Mouse (Mus musculus): Measurements from ENCODE around the gene Tnfrsf1a.
A peak's percentile ranks its signal among the peaks of the same experiment; 100 is the strongest.

The Tnfrsf1a gene

GRCm38 (mm10) chr6:125354352-125355151 lies 5.4 kb downstream of the Tnfrsf1a start:
- peak in 1 of 2 experiments; percentile 34 for DNase-seq (ENCODE audit: low spot score in 2 of 2)

DNA sequence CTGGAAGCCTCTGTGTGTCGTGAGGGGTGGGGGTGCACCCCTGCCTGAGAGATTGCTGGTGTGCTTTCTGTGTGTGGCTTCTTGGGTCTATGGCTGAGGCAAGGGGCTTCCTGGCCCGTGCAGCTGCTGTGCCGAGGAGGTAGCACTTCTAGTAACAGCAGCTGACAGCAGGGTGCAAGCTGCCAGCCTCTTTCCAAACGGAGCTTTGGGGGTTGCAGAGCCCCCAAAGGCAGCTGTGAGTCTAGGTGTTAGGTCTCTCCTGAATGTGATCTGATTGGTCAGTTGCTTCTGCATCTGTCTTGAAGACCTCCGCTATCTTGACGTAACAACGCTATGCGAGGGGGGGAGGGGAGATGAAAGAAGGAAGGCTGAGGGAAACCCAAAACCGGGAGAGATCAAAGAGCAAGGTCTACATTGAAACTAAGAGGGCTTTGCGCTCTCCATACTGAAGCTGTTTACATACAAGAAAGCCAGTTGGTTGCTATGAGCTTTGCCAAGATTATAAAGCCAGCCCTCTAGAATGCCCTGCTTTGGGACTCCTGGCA lies 6.1 kb downstream of the Tnfrsf1a start:
- no peak for DNase-seq (ENCODE audit: low spot score in 2 of 2)

DNA sequence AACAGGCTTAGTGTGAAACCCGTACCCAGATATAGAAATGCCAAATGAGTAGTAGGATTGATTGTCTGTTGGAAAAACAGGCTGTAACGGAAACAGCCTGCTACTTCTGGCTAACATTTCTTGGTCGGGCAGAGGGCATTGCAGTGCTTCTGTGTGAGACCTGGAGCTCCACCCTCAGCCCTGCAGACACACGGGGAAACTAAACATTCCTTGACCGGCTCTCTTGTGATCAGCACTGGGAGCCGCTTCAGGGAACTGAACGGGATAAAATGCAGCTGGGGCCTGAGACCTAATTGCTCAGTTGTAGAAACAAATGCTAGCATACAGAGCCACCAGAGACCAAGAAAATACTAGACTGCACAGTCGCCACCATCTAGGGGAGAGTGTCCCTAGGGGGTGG lies 7.1 kb downstream of the Tnfrsf1a start:
- no peak for DNase-seq (ENCODE audit: low spot score in 2 of 2)

GRCm38 (mm10) chr6:125357334-125357733 lies 8.2 kb downstream of the Tnfrsf1a start:
- no peak for DNase-seq (ENCODE audit: low spot score in 2 of 2)

GRCm38 (mm10) chr6:125359999-125360398 lies 10.8 kb downstream of the Tnfrsf1a start:
- DNase-seq (ENCODE audit: low spot score in 2 of 2) = no peak

GRCm38 (mm10) chr6:125360846-125361245 lies 11.7 kb downstream of the Tnfrsf1a start:
- DNase-seq (ENCODE audit: low spot score in 2 of 2) = no peak

GRCm38 (mm10) chr6:125361467-125362291 lies 12.5 kb downstream of the Tnfrsf1a start:
- peak in 1 of 2 experiments; percentile 45 for DNase-seq (ENCODE audit: low spot score in 2 of 2)

- no peak for DNase-seq (ENCODE audit: low spot score in 2 of 2)
Measured at GRCm38 (mm10) chr6:125363021-125363420, 13.9 kb downstream of the Tnfrsf1a start.

DNA sequence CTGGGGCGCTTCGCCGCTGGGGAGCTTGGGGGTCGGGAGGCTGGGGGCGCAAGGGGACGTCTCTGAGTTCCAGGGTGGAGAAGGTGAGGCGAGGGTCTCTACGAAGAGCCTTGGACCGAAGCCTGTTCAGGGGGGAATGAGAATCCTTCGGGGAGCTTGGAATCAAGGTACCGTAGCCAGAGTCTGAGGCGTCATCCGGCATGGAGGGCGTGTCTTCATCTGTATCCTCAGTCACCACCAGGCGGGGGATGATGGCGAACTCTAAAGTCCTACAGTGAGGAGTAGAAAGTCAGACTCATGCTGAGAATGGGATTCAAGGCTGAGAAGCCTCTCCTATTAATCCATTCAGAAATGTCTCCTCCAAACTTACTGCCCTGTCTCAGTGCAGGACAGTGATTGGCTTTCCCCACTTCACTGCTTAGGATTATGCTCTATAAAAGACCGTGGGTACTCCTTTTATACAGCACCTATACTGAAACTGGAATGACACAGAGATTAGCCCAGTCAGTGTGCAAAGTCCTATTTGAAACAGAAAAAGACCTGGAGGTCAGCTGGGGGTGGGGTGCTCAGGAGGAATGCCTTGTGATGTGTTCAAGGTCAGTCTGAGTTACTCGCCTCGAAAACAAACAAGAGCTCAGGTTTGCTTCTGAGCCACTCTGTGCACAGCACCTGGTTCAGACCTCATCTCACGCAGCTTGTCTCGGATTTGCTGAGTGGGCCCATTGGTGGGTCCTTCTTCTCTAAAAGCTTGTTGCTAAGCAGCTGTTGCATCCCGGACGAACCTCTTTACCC lies 14.5 kb downstream of the Tnfrsf1a start:
- DNase-seq (ENCODE audit: low spot score in 2 of 2) = no peak

GRCm38 (mm10) chr6:125364448-125364847 lies 15.3 kb downstream of the Tnfrsf1a start:
- no peak for DNase-seq (ENCODE audit: low spot score in 2 of 2)

GRCm38 (mm10) chr6:125365522-125365921 lies 16.4 kb downstream of the Tnfrsf1a start:
- DNase-seq (ENCODE audit: low spot score in 2 of 2) = no peak

DNA sequence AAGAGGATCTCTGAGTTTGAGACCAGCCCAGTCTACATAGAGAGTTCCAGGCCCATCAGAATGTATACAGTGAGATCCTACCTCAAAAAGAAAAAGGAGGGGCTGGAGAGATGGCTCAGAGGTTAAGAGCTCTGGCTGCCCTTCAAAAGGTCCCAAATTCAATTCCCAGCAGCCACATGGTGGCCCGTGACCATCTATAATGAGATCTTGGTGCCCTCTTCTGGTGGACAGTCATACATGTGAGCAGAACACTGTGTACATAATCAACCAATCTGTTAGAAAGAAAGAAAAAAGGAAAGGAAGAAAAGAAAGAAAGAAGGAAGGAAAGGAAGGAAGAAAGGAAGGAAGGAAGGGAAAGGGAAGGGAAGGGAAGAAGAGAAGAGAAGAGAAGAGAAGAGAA lies 17.0 kb downstream of the Tnfrsf1a start:
- no peak for DNase-seq (ENCODE audit: low spot score in 2 of 2)

DNA sequence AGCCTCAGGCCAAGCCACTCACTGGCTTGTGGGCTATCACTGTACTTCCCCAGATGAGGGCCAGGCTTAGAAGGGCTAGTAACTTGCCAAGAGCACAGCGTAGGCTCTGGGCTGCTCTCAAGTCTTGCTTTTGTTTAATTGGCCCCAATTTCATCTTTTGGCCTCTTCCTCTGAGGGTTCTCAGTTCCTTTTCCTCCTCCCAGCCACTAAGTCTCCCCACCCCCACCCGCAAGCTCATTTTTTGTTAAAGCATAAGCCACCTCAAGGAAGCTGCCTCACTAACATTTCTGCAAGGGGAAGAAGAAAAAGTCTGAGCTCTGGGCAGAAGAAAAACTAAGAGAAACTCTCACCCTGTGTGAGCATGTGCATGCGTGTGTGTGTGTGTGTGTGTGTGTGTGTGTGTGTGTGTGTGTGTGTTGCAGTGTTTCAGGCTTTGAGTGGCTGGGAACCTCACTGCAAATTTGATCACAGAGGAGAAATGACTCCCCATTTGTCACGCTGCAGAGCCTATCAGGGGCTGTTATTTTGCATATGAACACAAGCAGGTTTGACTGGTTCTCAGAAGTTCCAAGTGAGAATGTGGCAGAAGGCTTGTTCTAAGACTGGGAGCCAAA lies 18.7 kb downstream of the Tnfrsf1a start:
- DNase-seq (ENCODE audit: low spot score in 2 of 2) = no peak

DNA sequence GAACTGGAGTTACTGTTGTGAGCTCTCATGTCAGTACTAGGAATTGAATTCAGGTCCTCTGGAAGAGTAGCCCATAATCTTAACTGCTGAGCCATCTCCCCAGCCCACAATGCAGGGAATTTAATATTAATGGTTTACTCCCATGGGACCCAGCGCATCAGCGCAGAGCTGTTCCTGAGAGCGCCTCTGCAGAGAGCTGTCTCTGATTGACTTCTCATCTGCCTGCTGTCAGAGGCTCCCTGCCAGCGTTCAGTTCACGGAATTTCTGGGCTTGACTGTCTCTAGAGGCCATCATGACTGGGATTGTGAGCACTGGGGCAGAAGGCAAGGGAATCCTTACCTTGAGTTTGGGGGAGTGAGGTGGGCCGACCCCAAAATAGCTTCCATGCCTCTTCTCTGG lies 27.9 kb downstream of the Tnfrsf1a start:
- DNase-seq (ENCODE audit: low spot score in 2 of 2) = no peak

GRCm38 (mm10) chr6:125377582-125378451 lies 28.7 kb downstream of the Tnfrsf1a start:
- no peak for DNase-seq (ENCODE audit: low spot score in 2 of 2)

DNA sequence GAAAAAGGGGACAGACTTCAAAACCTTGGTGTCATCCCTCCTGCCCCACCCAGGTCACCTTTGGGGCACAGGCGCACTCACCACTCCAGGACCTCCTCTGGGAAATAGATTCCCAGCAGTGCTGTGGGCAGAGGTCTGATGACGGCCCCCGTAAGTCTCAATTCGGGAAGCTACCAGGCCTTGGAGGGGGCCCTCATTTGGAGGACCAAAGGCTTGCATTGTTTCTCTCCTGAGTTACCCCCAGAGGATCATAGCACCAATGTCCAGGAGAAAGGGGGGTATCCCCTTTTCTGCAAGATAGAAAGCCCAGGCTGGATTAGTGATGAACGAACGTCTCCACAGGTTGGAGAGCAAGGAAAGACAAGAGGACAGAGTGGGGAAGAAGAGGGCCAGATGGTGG lies 29.5 kb downstream of the Tnfrsf1a start:
- no peak for DNase-seq (ENCODE audit: low spot score in 2 of 2)

GRCm38 (mm10) chr6:125379781-125380180 lies 30.6 kb downstream of the Tnfrsf1a start:
- DNase-seq (ENCODE audit: low spot score in 2 of 2) = no peak

DNA sequence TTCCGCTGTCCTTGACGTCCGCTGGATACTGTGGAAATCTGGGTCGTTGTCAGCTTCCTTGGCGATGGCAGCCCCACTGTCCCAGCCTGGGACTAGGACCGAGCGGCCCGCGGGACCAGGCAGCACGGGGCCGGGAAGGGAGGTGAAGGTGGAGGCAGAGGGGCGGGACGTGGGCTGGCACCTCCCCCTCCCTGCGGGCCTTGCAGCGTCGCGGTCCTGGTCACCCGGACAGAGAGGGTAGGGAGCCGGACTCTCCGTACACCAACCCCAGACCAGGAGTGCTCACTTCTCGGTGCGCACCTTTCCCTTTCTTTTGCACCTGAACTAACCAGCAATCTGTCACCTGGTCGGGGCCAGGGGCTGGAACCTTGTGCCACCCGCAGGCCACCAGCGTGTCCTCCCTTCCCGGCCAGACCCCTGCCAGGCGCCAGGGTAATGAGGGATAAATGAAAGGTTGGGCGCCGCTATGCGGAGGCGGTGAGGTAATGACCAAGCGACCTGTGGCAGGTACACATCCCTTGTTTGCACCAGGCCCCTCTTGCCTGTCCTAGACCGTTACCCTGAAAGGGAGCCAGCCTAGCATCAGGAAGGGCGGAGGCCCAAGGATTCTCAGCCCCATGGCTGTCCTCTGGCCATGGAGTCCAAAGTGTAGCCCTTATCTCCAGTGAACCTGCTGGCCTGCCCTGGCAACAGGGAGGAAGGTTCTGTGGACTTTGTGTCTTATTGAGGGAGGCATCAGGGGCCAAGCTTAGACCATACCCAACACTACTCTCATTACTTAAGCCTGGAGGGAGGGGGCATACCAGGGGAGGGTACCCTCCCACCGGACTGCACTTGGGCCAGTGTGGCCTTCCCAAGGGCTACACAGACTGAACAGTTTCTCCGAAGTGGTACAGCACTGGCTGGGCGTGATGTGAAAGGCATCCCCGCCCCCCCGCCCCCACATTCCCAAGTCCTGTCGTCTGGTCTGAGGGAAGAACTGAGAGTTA lies 31.5 kb downstream of the Tnfrsf1a start, which contains the start of gene Plekhg6:
Gene Plekhg6, minus strand, starts transcription at position 422 of the 989 bp plus-strand sequence.
- DNase-seq (ENCODE audit: low spot score in 2 of 2) = no peak

GRCm38 (mm10) chr6:125382024-125382423 lies 32.9 kb downstream of the Tnfrsf1a start:
- no peak for DNase-seq (ENCODE audit: low spot score in 2 of 2)
